Mouse (Mus musculus): Measurements from ENCODE around the gene Pcx. TPM values are rescaled to one million over a fixed set of nuclear protein-coding genes. Genes with fewer than 3 reads are reported as not detected.
"Not testable (repeated sequence)": the region's sequence is repeated elsewhere in the genome, so short reads cannot be mapped to it uniquely, and the experiment has no call there.

Pcx gene
- polyA plus RNA-seq, 1 experiment: 1.0 TPM

- TF ChIP-seq FLI1 (IDR thresholded peaks at IDR 0.05; ENCODE audit: low read length) (no peak), GATA1 (IDR thresholded peaks at IDR 0.05; ENCODE audit: borderline replicate concordance, low read length) (no peak)
- H3K4me3 ChIP-seq (replicated peaks): no peak overlapping the region
- no peaks in the 10 kb centered on the region for H3K36me3 ChIP-seq (replicated peaks; ENCODE audit: low read length)
- H3K27me3 ChIP-seq (replicated peaks): peaks cover 47% of the 10 kb centered on the region
- H3K9me3 ChIP-seq: no peaks in the 10 kb centered on the region
- no peaks in the 10 kb centered on the region; the same call in 1 of the 2 replicates for H3K4me1 ChIP-seq
Measured at GRCm38 (mm10) chr19:4572467-4572866, 62.2 kb downstream of the Pcx start.

GRCm38 (mm10) chr19:4573241-4573640 is 63.0 kb downstream of the Pcx start:
- TF ChIP-seq GATA1 (IDR thresholded peaks at IDR 0.05; ENCODE audit: borderline replicate concordance, low read length): no peak
- TF ChIP-seq FLI1 (IDR thresholded peaks at IDR 0.05; ENCODE audit: low read length): no peak
- no peaks in the 10 kb centered on the region; the same call in 1 of the 2 replicates for H3K4me1 ChIP-seq

GRCm38 (mm10) chr19:4578799-4579198 is 68.5 kb downstream of the Pcx start:
- no peaks in the 10 kb centered on the region; the same call in 1 of the 2 replicates for H3K4me1 ChIP-seq
- peaks cover 35% of the 10 kb centered on the region for H3K27me3 ChIP-seq (replicated peaks)
- no peaks in the 10 kb centered on the region for H3K9me3 ChIP-seq
- H3K4me3 ChIP-seq (replicated peaks): no peak overlapping the region
- TF ChIP-seq GATA1 (IDR thresholded peaks at IDR 0.05; ENCODE audit: borderline replicate concordance, low read length): no peak
- TF ChIP-seq FLI1 (IDR thresholded peaks at IDR 0.05; ENCODE audit: low read length): no peak
- H3K36me3 ChIP-seq (replicated peaks; ENCODE audit: low read length): no peaks in the 10 kb centered on the region

More at GRCm38 (mm10) chr19:4573241-4573640, 63.0 kb downstream of the Pcx start:
- H3K36me3 ChIP-seq (replicated peaks; ENCODE audit: low read length): no peaks in the 10 kb centered on the region
- H3K9me3 ChIP-seq: no peaks in the 10 kb centered on the region
- H3K27me3 ChIP-seq (replicated peaks): peaks cover 44% of the 10 kb centered on the region
- H3K4me3 ChIP-seq (replicated peaks): no peak overlapping the region

GRCm38 (mm10) chr19:4579296-4579695 is 69.0 kb downstream of the Pcx start:
- Histone ChIP-seq H3K4me3 (replicated peaks) (no peak overlapping the region), H3K27me3 (replicated peaks) (peaks cover 35% of the 10 kb centered on the region), H3K4me1 (no peaks in the 10 kb centered on the region; the same call in 1 of the 2 replicates), H3K36me3 (replicated peaks; ENCODE audit: low read length) (no peaks in the 10 kb centered on the region), H3K9me3 (no peaks in the 10 kb centered on the region)
- TF ChIP-seq FLI1 (IDR thresholded peaks at IDR 0.05; ENCODE audit: low read length) (no peak), GATA1 (IDR thresholded peaks at IDR 0.05; ENCODE audit: borderline replicate concordance, low read length) (no peak)

GRCm38 (mm10) chr19:4583856-4584255 is 73.6 kb downstream of the Pcx start:
- no peak for TF ChIP-seq GATA1 (IDR thresholded peaks at IDR 0.05; ENCODE audit: borderline replicate concordance, low read length)
- no peak for TF ChIP-seq FLI1 (IDR thresholded peaks at IDR 0.05; ENCODE audit: low read length)
- peaks cover 44% of the 10 kb centered on the region for H3K27me3 ChIP-seq (replicated peaks)
- no peaks in the 10 kb centered on the region for H3K9me3 ChIP-seq
- no peaks in the 10 kb centered on the region for H3K36me3 ChIP-seq (replicated peaks; ENCODE audit: low read length)
- H3K4me1 ChIP-seq: no peaks in the 10 kb centered on the region
- H3K4me3 ChIP-seq (replicated peaks): no peak overlapping the region

- peaks cover 58% of the 10 kb centered on the region for H3K27me3 ChIP-seq (replicated peaks)
- not testable (repeated sequence) for H3K4me3 ChIP-seq (replicated peaks); H3K36me3 ChIP-seq (replicated peaks; ENCODE audit: low read length); H3K4me1 ChIP-seq; H3K9me3 ChIP-seq
Measured at GRCm38 (mm10) chr19:4586783-4587182, 76.5 kb downstream of the Pcx start.

- peaks cover 60% of the 10 kb centered on the region for H3K27me3 ChIP-seq (replicated peaks)
- H3K36me3 ChIP-seq (replicated peaks; ENCODE audit: low read length): no peaks in the 10 kb centered on the region
- H3K4me1 ChIP-seq: no peaks in the 10 kb centered on the region
- TF ChIP-seq GATA1 (IDR thresholded peaks at IDR 0.05; ENCODE audit: borderline replicate concordance, low read length): no peak
- TF ChIP-seq FLI1 (IDR thresholded peaks at IDR 0.05; ENCODE audit: low read length): no peak
- H3K9me3 ChIP-seq: no peaks in the 10 kb centered on the region
- H3K4me3 ChIP-seq (replicated peaks): no peak overlapping the region
Measured at GRCm38 (mm10) chr19:4587426-4587825, 77.2 kb downstream of the Pcx start.

GRCm38 (mm10) chr19:4588430-4588829 is 78.2 kb downstream of the Pcx start:
- Histone ChIP-seq H3K4me3 (replicated peaks) (no peak overlapping the region), H3K4me1 (no peaks in the 10 kb centered on the region), H3K36me3 (replicated peaks; ENCODE audit: low read length) (no peaks in the 10 kb centered on the region), H3K27me3 (replicated peaks) (peaks cover 66% of the 10 kb centered on the region), H3K9me3 (no peaks in the 10 kb centered on the region)
- TF ChIP-seq FLI1 (IDR thresholded peaks at IDR 0.05; ENCODE audit: low read length) (no peak), GATA1 (IDR thresholded peaks at IDR 0.05; ENCODE audit: borderline replicate concordance, low read length) (no peak)

- H3K36me3 ChIP-seq (replicated peaks; ENCODE audit: low read length): no peaks in the 10 kb centered on the region
- H3K27me3 ChIP-seq (replicated peaks): peaks cover 66% of the 10 kb centered on the region
- H3K4me1 ChIP-seq: no peaks in the 10 kb centered on the region
- no peaks in the 10 kb centered on the region for H3K9me3 ChIP-seq
- no peak overlapping the region for H3K4me3 ChIP-seq (replicated peaks)
- no peak for TF ChIP-seq GATA1 (IDR thresholded peaks at IDR 0.05; ENCODE audit: borderline replicate concordance, low read length)
- TF ChIP-seq FLI1 (IDR thresholded peaks at IDR 0.05; ENCODE audit: low read length): no peak
Measured at GRCm38 (mm10) chr19:4589081-4589480, 78.8 kb downstream of the Pcx start.

GRCm38 (mm10) chr19:4590025-4590424 is 79.8 kb downstream of the Pcx start:
- Histone ChIP-seq H3K4me3 (replicated peaks) (no peak overlapping the region), H3K4me1 (no peaks in the 10 kb centered on the region), H3K36me3 (replicated peaks; ENCODE audit: low read length) (no peaks in the 10 kb centered on the region), H3K9me3 (no peaks in the 10 kb centered on the region), H3K27me3 (replicated peaks) (peaks cover 63% of the 10 kb centered on the region)
- no peak for TF ChIP-seq GATA1 (IDR thresholded peaks at IDR 0.05; ENCODE audit: borderline replicate concordance, low read length)
- TF ChIP-seq FLI1 (IDR thresholded peaks at IDR 0.05; ENCODE audit: low read length): no peak

Data from megakaryocyte, embryonic 14.5 days (primary cell).